Mouse (Mus musculus) midbrain, embryonic 14.5 days (tissue): ENCODE measurements around the gene Palm3. TPM values are rescaled to one million over a fixed set of nuclear protein-coding genes. Genes with fewer than 3 reads are reported as not detected.

Experiments
- ATAC-seq: fragments of 200-750 bp; cut with Nextera tagmentation; 2 replicates; pipeline ENCODE4 v1.8.0; 2017; ENCODE audit warnings: moderate number of reproducible peaks, moderate library complexity; ENCODE audit not compliant: low FRiP score, low TSS enrichment
- DNase-seq: peaks from one replicate; pipeline ENCODE4 v3.0.0-alpha.2; 2015
- H3K27ac ChIP-seq: fragments of 300-500 bp; sonication (generic); replicated peaks from 2 replicates; pipeline ENCODE4 v1.5.1; 2014; ENCODE audit warnings: mild to moderate bottlenecking, low read depth, low read length, moderate library complexity
- H3K27me3 ChIP-seq: fragments of 300-500 bp; sonication (generic); 2 replicates; pipeline ENCODE4 v1.6.1; 2014; ENCODE audit warnings: low read length, control low read depth, mixed read lengths; ENCODE audit not compliant: control insufficient read depth, insufficient read depth
- H3K36me3 ChIP-seq: fragments of 300-500 bp; sonication (generic); 2 replicates; pipeline ENCODE4 v1.6.1; 2014; ENCODE audit warnings: low read length, control low read depth; ENCODE audit not compliant: control insufficient read depth, insufficient read depth
- H3K4me1 ChIP-seq: fragments of 300-500 bp; sonication (generic); 2 replicates; pipeline ENCODE4 v1.6.1; 2014; ENCODE audit warnings: mild to moderate bottlenecking, antibody characterized with exemption, low read length, control low read depth; ENCODE audit not compliant: control insufficient read depth, insufficient read depth
- H3K4me2 ChIP-seq: fragments of 300-500 bp; sonication (generic); 2 replicates; pipeline ENCODE4 v1.6.1; 2014; ENCODE audit warnings: mild to moderate bottlenecking, low read length, moderate library complexity
- H3K4me3 ChIP-seq: fragments of 300-500 bp; sonication (generic); replicated peaks from 2 replicates; pipeline ENCODE4 v1.5.1; 2014; ENCODE audit warnings: low read depth, low read length
- H3K9ac ChIP-seq: fragments of 300-500 bp; sonication (generic); replicated peaks from 2 replicates; pipeline ENCODE4 v1.6.1; 2014; ENCODE audit warnings: mild to moderate bottlenecking, low read length, moderate library complexity
- H3K9me3 ChIP-seq: fragments of 300-500 bp; sonication (generic); 2 replicates; pipeline ENCODE4 v1.6.1; 2016; ENCODE audit warnings: low read length, control low read depth, mixed read lengths; ENCODE audit not compliant: control insufficient read depth
- WGBS: fragments of 180-500 bp; shearing (Covaris S2); extraction: QIAGEN DNeasy Blood & Tissue Kit; methylation state at CpG from one replicate; pipeline ENCODE4 v1.1.7; 2014; 5-methylcytosine and 5-hydroxymethylcytosine counted together
- microRNA counts: library from miRNA; unstranded; fragments of <30 nt; microRNA quantifications from one replicate; lab custom pipeline; 2016
- microRNA-seq: library from miRNA; unstranded; fragments of <30 nt; microRNA quantifications from one replicate; pipeline ENCODE4, GENCODE M21; 2016
- polyA plus RNA-seq: library from polyadenylated mRNA; unstranded; fragments of >200 nt; fragmentation: Nextera tagmentation; extraction: Ambion mirVana; gene quantifications from 2 replicates; pipeline ENCODE4 v1.2.1, GENCODE M21; 2014

Palm3 gene
- polyA plus RNA-seq, 1 experiment from 2014 or later: 0.87 TPM

DNA sequence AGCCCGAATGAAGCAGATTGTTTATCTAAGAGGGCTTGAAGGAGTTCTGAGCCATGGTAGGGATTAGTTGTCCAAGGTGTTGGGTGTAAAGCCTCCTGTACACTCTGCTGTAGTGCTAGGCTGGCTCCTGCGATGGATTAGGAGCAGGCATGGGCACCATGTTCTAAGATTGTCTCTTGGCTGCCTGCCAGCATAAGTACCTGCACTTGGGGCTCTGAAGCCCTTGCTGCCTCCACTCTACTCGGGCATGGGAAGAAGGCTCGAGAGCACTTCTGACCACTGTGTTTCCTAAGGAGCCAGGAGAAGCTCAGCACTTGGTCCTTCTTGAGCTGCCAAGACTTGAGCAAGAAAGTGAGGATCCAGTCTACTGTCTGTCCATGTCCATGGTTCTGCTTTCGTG is 57.9 kb downstream of the Palm3 start:
- DNase-seq (no peak), ATAC-seq (no peak)
- Histone ChIP-seq H3K4me2 (no peak overlapping the region), H3K27ac (no peak overlapping the region), H3K9ac (no peak overlapping the region), H3K27me3 (no peaks in the 10 kb centered on the region), H3K36me3 (peaks cover 85% of the 10 kb centered on the region), H3K9me3 (no peaks in the 10 kb centered on the region), H3K4me1 (no peaks in the 10 kb centered on the region), H3K4me3 (no peak overlapping the region)
- WGBS: 88% methylated on average over 5 of the region's 5 CpGs

MicroRNAs within 50 kb of the gene (microRNA counts, 519-probe panel; counts per million panel counts)
- not detected for microRNA mmu-miR-1199 (lab: Ali Mortazavi, UCI)

Small RNAs within 50 kb of the gene (microRNA-seq; reads per million reads assigned to microRNA genes)
- gene Mir1199 (0.44 reads per million), gene Mir8111 (1.2 reads per million)

Other genes with a start within 250 kb of the Palm3 start
- 77.2 and 92.7 TPM in 2 replicates for gene Adgrl1, start 121.4 kb upstream of the Palm3 start, polyA plus RNA-seq
- gene Gm10644, start 66.3 kb upstream of the Palm3 start, polyA plus RNA-seq: 1.0 and 1.1 TPM in 2 replicates
- gene Asf1b, start 66.0 kb upstream of the Palm3 start, polyA plus RNA-seq: 7.9 and 15.5 TPM in 2 replicates
- 181 and 207 TPM in 2 replicates for gene Prkaca, start 48.5 kb upstream of the Palm3 start, polyA plus RNA-seq
- gene Samd1, start 23.8 kb upstream of the Palm3 start, polyA plus RNA-seq: 10.5 and 14.2 TPM in 2 replicates
- 0.53 and 0.89 TPM in 2 replicates for gene 1700067K01Rik, start 20.0 kb upstream of the Palm3 start, polyA plus RNA-seq
- 0.94 TPM in 1 of 2 replicates, not detected in the other for gene 2210011C24Rik, start 9.3 kb upstream of the Palm3 start, polyA plus RNA-seq
- gene Il27ra, start 21.1 kb downstream of the Palm3 start, polyA plus RNA-seq: 0.16 and 0.33 TPM in 2 replicates
- 1.2 TPM in 1 of 2 replicates, not detected in the other for gene Rln3, start 23.5 kb downstream of the Palm3 start, polyA plus RNA-seq
- gene Gm10643, start 43.7 kb downstream of the Palm3 start, polyA plus RNA-seq: 1.5 and 2.4 TPM in 2 replicates
- gene Rfx1, start 45.4 kb downstream of the Palm3 start, polyA plus RNA-seq: 11.2 and 12.2 TPM in 2 replicates
- 19.9 and 26.0 TPM in 2 replicates for gene Dcaf15, start 83.3 kb downstream of the Palm3 start, polyA plus RNA-seq
- 0.63 and 0.68 TPM in 2 replicates for gene Podnl1, start 104.5 kb downstream of the Palm3 start, polyA plus RNA-seq
- gene Cc2d1a, start 126.5 kb downstream of the Palm3 start, polyA plus RNA-seq: 28.9 and 33.1 TPM in 2 replicates
- 1.8 and 1.9 TPM in 2 replicates for gene 4930432K21Rik, start 126.6 kb downstream of the Palm3 start, polyA plus RNA-seq
- 9.4 and 11.7 TPM in 2 replicates for gene Nanos3, start 163.7 kb downstream of the Palm3 start, polyA plus RNA-seq
- gene Zswim4, start 215.6 kb downstream of the Palm3 start, polyA plus RNA-seq: 28.7 and 35.6 TPM in 2 replicates
- 261 and 282 TPM in 2 replicates for gene D8Ertd738e, start 228.2 kb downstream of the Palm3 start, polyA plus RNA-seq
- 39.9 and 40.2 TPM in 2 replicates for gene Mri1, start 235.9 kb downstream of the Palm3 start, polyA plus RNA-seq
- gene Ccdc130, start 248.9 kb downstream of the Palm3 start, polyA plus RNA-seq: 25.5 and 26.2 TPM in 2 replicates